Mouse (Mus musculus): Measurements from ENCODE around the gene Arpc4. TPM values are rescaled to one million over a fixed set of nuclear protein-coding genes. Genes with fewer than 3 reads are reported as not detected.

Gene Arpc4
- polyA plus RNA-seq, 1 experiment, result 87.2 TPM

GRCm38 (mm10) chr6:113334216-113334615 is 43.7 kb upstream of the Arpc4 start:
- DNase-seq (ENCODE audit: low read depth in 1 of 2, low spot score in 2 of 2), result no peak
- TF ChIP-seq POLR2A (IDR thresholded peaks at IDR 0.05; ENCODE audit: low read depth, low read length) (no peak), CTCF (IDR thresholded peaks at IDR 0.05; ENCODE audit: extremely low read depth, insufficient read depth, insufficient read length, insufficient replicate concordance) (no peak)
- Histone ChIP-seq H3K27me3 (ENCODE audit: control insufficient read depth, insufficient read depth, low read length) (no peaks in the 10 kb centered on the region), H3K36me3 (ENCODE audit: control insufficient read depth, insufficient read depth, low read length) (peaks cover 14% of the 10 kb centered on the region), H3K27ac (ENCODE audit: insufficient read depth, low read length) (no peak overlapping the region), H3K4me3 (ENCODE audit: extremely low read depth, insufficient read depth, insufficient read length) (no peak overlapping the region), H3K4me1 (ENCODE audit: control insufficient read depth, insufficient read depth, insufficient read length) (peaks cover 5% of the 10 kb centered on the region; the same call in 1 of the 2 replicates)
- 74% methylated on average over 6 of the region's 6 CpGs for WGBS

- WGBS, result 56% methylated on average over 8 of the region's 8 CpGs
- no peak overlapping the region for H3K27ac ChIP-seq (ENCODE audit: insufficient read depth, low read length)
- no peak for DNase-seq (ENCODE audit: low read depth in 1 of 2, low spot score in 2 of 2)
- peaks cover 9% of the 10 kb centered on the region; the same call in 1 of the 2 replicates for H3K36me3 ChIP-seq (ENCODE audit: control insufficient read depth, insufficient read depth, low read length)
- H3K4me1 ChIP-seq (ENCODE audit: control insufficient read depth, insufficient read depth, insufficient read length), result no peaks in the 10 kb centered on the region
- no peak overlapping the region for H3K4me3 ChIP-seq (ENCODE audit: extremely low read depth, insufficient read depth, insufficient read length)
- H3K27me3 ChIP-seq (ENCODE audit: control insufficient read depth, insufficient read depth, low read length), result no peaks in the 10 kb centered on the region
- no peak for TF ChIP-seq POLR2A (IDR thresholded peaks at IDR 0.05; ENCODE audit: low read depth, low read length)
- no peak for TF ChIP-seq CTCF (IDR thresholded peaks at IDR 0.05; ENCODE audit: extremely low read depth, insufficient read depth, insufficient read length, insufficient replicate concordance)
Observed at GRCm38 (mm10) chr6:113336852-113337620, 40.9 kb upstream of the Arpc4 start.

DNA sequence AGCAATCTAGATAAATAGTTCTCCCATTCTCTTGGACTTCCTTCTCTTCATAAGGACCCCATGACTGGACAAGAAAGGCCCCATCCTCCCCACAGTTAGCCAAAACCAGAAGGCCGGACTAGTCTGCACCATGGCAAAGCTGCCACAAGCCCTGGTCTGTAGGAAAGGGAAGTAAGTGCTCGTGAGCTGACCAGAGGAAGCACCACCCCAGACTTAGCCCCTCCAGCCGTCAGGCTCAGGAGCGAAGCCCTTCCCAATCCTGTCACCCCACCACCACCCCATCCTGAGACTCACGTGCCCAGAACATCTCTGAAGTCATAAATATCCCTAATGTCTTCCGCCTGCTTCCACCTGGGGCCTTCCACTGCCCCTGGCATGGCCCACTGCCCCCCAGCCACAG is 36.3 kb upstream of the Arpc4 start:
- no peaks in the 10 kb centered on the region for H3K36me3 ChIP-seq (ENCODE audit: control insufficient read depth, insufficient read depth, low read length)
- H3K27me3 ChIP-seq (ENCODE audit: control insufficient read depth, insufficient read depth, low read length), result peaks cover 6% of the 10 kb centered on the region; the same call in 1 of the 2 replicates
- 63% methylated on average over 6 of the region's 6 CpGs for WGBS
- TF ChIP-seq POLR2A (IDR thresholded peaks at IDR 0.05; ENCODE audit: low read depth, low read length) (no peak), CTCF (IDR thresholded peaks at IDR 0.05; ENCODE audit: extremely low read depth, insufficient read depth, insufficient read length, insufficient replicate concordance) (no peak)
- no peak for DNase-seq (ENCODE audit: low read depth in 1 of 2, low spot score in 2 of 2)
- H3K4me3 ChIP-seq (ENCODE audit: extremely low read depth, insufficient read depth, insufficient read length), result no peak overlapping the region
- peaks cover 2% of the 10 kb centered on the region; the same call in 1 of the 2 replicates for H3K4me1 ChIP-seq (ENCODE audit: control insufficient read depth, insufficient read depth, insufficient read length)
- no peak overlapping the region for H3K27ac ChIP-seq (ENCODE audit: insufficient read depth, low read length)

DNA sequence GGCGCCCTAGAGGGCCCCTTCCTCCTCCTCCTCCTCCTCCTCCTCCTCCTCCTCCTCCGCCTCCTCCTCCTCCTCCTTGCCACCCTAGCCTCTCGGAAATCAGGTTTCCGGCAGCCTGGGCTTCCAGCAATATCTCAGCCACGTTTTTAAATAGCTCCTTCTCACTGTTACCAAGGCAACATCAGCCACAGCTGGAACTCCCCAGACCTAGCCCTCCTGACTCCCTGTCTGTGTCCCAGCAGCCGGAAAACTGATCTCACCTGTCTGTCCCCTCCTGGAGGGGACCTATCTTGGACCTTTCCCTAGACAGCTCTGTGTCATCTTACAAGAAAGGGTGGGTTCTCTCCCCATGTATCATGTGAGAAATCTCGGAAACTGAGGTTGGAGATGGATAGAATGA is 35.6 kb upstream of the Arpc4 start:
- WGBS, result 47% methylated on average over 5 of the region's 7 CpGs
- peaks cover 6% of the 10 kb centered on the region; the same call in 1 of the 2 replicates for H3K27me3 ChIP-seq (ENCODE audit: control insufficient read depth, insufficient read depth, low read length)
- no peaks in the 10 kb centered on the region for H3K36me3 ChIP-seq (ENCODE audit: control insufficient read depth, insufficient read depth, low read length)
- peaks cover 2% of the 10 kb centered on the region; the same call in 1 of the 2 replicates for H3K4me1 ChIP-seq (ENCODE audit: control insufficient read depth, insufficient read depth, insufficient read length)
- H3K4me3 ChIP-seq (ENCODE audit: extremely low read depth, insufficient read depth, insufficient read length), result no peak overlapping the region
- TF ChIP-seq POLR2A (IDR thresholded peaks at IDR 0.05; ENCODE audit: low read depth, low read length) (no peak), CTCF (IDR thresholded peaks at IDR 0.05; ENCODE audit: extremely low read depth, insufficient read depth, insufficient read length, insufficient replicate concordance) (no peak)
- DNase-seq (ENCODE audit: low read depth in 1 of 2, low spot score in 2 of 2), result no peak
- H3K27ac ChIP-seq (ENCODE audit: insufficient read depth, low read length), result no peak overlapping the region

GRCm38 (mm10) chr6:113343177-113344092 is 34.5 kb upstream of the Arpc4 start, which contains the start of gene Camk1:
Gene Camk1 (minus strand): TSS chr6:113343984.
- peaks cover 2% of the 10 kb centered on the region; the same call in 1 of the 2 replicates for H3K4me1 ChIP-seq (ENCODE audit: control insufficient read depth, insufficient read depth, insufficient read length)
- H3K36me3 ChIP-seq (ENCODE audit: control insufficient read depth, insufficient read depth, low read length), result no peaks in the 10 kb centered on the region
- no peak; the same call in 1 of the 2 replicates for TF ChIP-seq POLR2A (IDR thresholded peaks at IDR 0.05; ENCODE audit: low read depth, low read length)
- no peak for TF ChIP-seq CTCF (IDR thresholded peaks at IDR 0.05; ENCODE audit: extremely low read depth, insufficient read depth, insufficient read length, insufficient replicate concordance)
- H3K27me3 ChIP-seq (ENCODE audit: control insufficient read depth, insufficient read depth, low read length), result peaks cover 6% of the 10 kb centered on the region; the same call in 1 of the 2 replicates
- H3K4me3 ChIP-seq (ENCODE audit: extremely low read depth, insufficient read depth, insufficient read length), result peak within 1 kb of the TSS; percentile 47; the same call in 1 of the 2 replicates
- 19% methylated on average over 32 of the region's 32 CpGs for WGBS
- 0 out of 2 replicates have a peak within 1 kb of the TSS, but pooled peaks have one; percentile 23 for H3K27ac ChIP-seq (ENCODE audit: insufficient read depth, low read length)
- peak in 1 of 2 experiments; percentile 31 for DNase-seq (ENCODE audit: low read depth in 1 of 2, low spot score in 2 of 2)

- Histone ChIP-seq H3K36me3 (ENCODE audit: control insufficient read depth, insufficient read depth, low read length) (no peaks in the 10 kb centered on the region), H3K4me1 (ENCODE audit: control insufficient read depth, insufficient read depth, insufficient read length) (peaks cover 2% of the 10 kb centered on the region; the same call in 1 of the 2 replicates), H3K27ac (ENCODE audit: insufficient read depth, low read length) (0 out of 2 replicates have a peak overlapping the region, but pooled peaks have one; percentile 23), H3K4me3 (ENCODE audit: extremely low read depth, insufficient read depth, insufficient read length) (no peak overlapping the region), H3K27me3 (ENCODE audit: control insufficient read depth, insufficient read depth, low read length) (peaks cover 6% of the 10 kb centered on the region; the same call in 1 of the 2 replicates)
- DNase-seq (ENCODE audit: low read depth in 1 of 2, low spot score in 2 of 2), result no peak
- no peak for TF ChIP-seq POLR2A (IDR thresholded peaks at IDR 0.05; ENCODE audit: low read depth, low read length)
- WGBS, result 58% methylated on average over 2 of the region's 2 CpGs
Observed at GRCm38 (mm10) chr6:113344321-113344720, 33.6 kb upstream of the Arpc4 start.

Data from spleen, adult 2 months (tissue).